Mouse (Mus musculus): ENCODE measurements at regions not wholly inside any gene's neighbourhood (a gene's known extent, or its start where the extent isn't known, plus 50 kb on each side); places are given as distances from the start of the nearest gene placed in this dataset.

- TF ChIP-seq CTCF (IDR thresholded peaks at IDR 0.05; ENCODE audit: borderline replicate concordance, insufficient read depth, low read depth, low read length) (no peak), POLR2A (IDR thresholded peaks at IDR 0.05; ENCODE audit: borderline replicate concordance, insufficient read depth, low read length) (no peak)
Observed at GRCm38 (mm10) chr6:34243001-34243400, 66.1 kb upstream of the Slc35b4 start.

Data from cerebellum, adult 2 months (tissue).